Mouse (Mus musculus) midbrain, embryonic 12.5 days (tissue): ENCODE measurements around the gene Mtss1l. TPM values are rescaled to one million over a fixed set of nuclear protein-coding genes. Genes with fewer than 3 reads are reported as not detected.
"Not testable (repeated sequence)": the region's sequence is repeated elsewhere in the genome, so short reads cannot be mapped to it uniquely, and the experiment has no call there.

Experiments
- ATAC-seq: fragments of 200-750 bp; cut with Nextera tagmentation; 2 replicates; pipeline ENCODE4 v1.8.0; 2017; ENCODE audit warnings: low read depth, moderate TSS enrichment, moderate library complexity; ENCODE audit not compliant: low FRiP score
- H3K27ac ChIP-seq: fragments of 300-500 bp; sonication (generic); replicated peaks from 2 replicates; pipeline ENCODE4 v1.5.1; 2016; ENCODE audit warnings: mild to moderate bottlenecking
- H3K27me3 ChIP-seq: fragments of 300-500 bp; sonication (generic); 2 replicates; pipeline ENCODE4 v1.6.1; 2016; ENCODE audit warnings: mild to moderate bottlenecking
- H3K36me3 ChIP-seq: fragments of 300-500 bp; sonication (generic); 2 replicates; pipeline ENCODE4 v1.6.1; 2016
- H3K4me1 ChIP-seq: fragments of 300-500 bp; sonication (generic); 2 replicates; pipeline ENCODE4 v1.6.1; 2016
- H3K4me2 ChIP-seq: fragments of 300-500 bp; sonication (generic); replicated peaks from 2 replicates; pipeline ENCODE4 v1.6.1; 2016; ENCODE audit warnings: mild to moderate bottlenecking, moderate library complexity
- H3K4me3 ChIP-seq: fragments of 300-500 bp; sonication (generic); 2 replicates; pipeline ENCODE4 v1.5.1; 2016; ENCODE audit warnings: mild to moderate bottlenecking
- H3K9ac ChIP-seq: fragments of 300-500 bp; sonication (generic); replicated peaks from 2 replicates; pipeline ENCODE4 v1.6.1; 2016; ENCODE audit warnings: mild to moderate bottlenecking, moderate library complexity
- H3K9me3 ChIP-seq: fragments of 300-500 bp; sonication (generic); 2 replicates; pipeline ENCODE4 v1.6.1; 2016; ENCODE audit warnings: mild to moderate bottlenecking
- WGBS: fragments of 180-500 bp; shearing (Covaris S2); methylation state at CpG from one replicate; pipeline ENCODE4 v1.1.7; 2016; 5-methylcytosine and 5-hydroxymethylcytosine counted together
- polyA plus RNA-seq: library from polyadenylated mRNA; unstranded; fragments of >200 nt; fragmentation: Nextera tagmentation; extraction: Ambion mirVana; gene quantifications from 2 replicates; pipeline ENCODE4 v1.2.1, GENCODE M21; 2016

The Mtss1l gene
- polyA plus RNA-seq, 1 experiment from 2014 or later, result 10.5 TPM

DNA sequence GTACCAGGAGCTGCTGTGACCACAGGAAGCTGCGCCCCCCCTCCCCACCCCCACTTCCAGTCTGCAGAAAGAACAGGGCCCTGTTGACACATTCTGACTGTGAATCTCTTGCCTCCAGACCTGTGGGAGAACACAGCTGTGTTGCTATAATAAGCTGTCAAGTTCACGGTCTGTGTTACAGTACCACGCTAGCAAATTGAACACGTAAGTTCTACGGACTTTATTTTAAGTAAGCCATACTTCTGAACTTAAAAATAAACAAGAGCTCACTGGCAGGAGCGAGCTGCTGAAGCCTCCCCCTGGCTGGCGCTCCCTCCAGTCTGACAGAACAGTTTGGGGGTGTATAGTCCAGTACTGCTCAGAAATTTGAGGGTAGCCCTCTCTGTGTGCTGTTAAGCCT, 51.2 kb downstream of the Mtss1l start:
- Histone ChIP-seq H3K27me3 (no peaks in the 10 kb centered on the region), H3K4me1 (no peaks in the 10 kb centered on the region), H3K9me3 (0 out of 2 replicates have a peak, but pooled peaks cover 6% of the 10 kb centered on the region), H3K27ac (no peak overlapping the region), H3K9ac (no peak overlapping the region), H3K4me2 (no peak overlapping the region), H3K36me3 (no peaks in the 10 kb centered on the region), H3K4me3 (no peak overlapping the region)
- 79% methylated on average over 7 of the region's 7 CpGs for WGBS
- no peak for ATAC-seq

DNA sequence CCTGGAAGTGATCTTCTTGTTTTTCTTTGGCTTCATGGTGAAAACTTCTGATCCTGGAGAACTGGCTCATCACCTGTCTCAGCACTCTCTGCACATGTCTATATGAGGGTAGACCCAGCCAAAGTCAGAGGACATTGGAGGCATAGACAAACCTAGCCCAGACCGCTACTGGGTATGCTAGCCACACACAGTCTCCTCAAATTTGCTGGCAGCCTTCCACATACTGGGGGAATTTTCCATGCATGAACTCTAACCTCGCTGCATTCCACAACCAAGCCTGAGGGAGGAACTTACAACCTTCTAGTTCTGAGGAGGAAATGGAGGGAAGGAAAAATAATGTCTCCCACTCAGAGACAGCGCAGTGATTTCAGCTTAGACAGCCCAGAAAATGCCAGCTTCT, 52.8 kb downstream of the Mtss1l start:
- Histone ChIP-seq H3K4me1 (no peaks in the 10 kb centered on the region), H3K27ac (no peak overlapping the region), H3K9me3 (0 out of 2 replicates have a peak, but pooled peaks cover 6% of the 10 kb centered on the region), H3K4me2 (no peak overlapping the region), H3K9ac (no peak overlapping the region), H3K36me3 (no peaks in the 10 kb centered on the region), H3K4me3 (no peak overlapping the region), H3K27me3 (no peaks in the 10 kb centered on the region)
- ATAC-seq, result no peak
- WGBS, result 80% methylated on average over 3 of the region's 3 CpGs

DNA sequence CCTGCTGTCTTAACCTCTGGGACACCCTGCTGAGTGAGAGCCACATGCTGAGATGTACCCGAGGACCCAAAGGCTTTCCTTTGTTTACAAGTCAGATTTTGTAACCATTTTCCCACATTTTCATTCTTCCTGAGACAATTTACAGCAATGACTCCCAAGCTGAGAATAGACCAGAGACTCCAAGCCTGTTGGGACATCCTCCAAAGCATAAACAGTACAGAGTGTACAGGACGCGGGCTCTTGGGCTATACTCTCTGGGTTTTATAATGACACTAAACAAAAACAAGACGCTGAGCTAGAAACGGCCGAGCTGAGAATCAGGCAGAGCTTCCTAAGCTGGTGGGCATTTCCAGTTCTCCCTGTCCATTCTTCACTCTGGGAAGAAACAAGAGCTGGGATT, 53.4 kb downstream of the Mtss1l start:
- Histone ChIP-seq H3K27ac (no peak overlapping the region), H3K4me3 (no peak overlapping the region), H3K4me2 (no peak overlapping the region), H3K9ac (no peak overlapping the region), H3K27me3 (no peaks in the 10 kb centered on the region), H3K9me3 (0 out of 2 replicates have a peak, but pooled peaks cover 6% of the 10 kb centered on the region), H3K36me3 (no peaks in the 10 kb centered on the region), H3K4me1 (no peaks in the 10 kb centered on the region)
- WGBS, result 86% methylated on average over 6 of the region's 6 CpGs
- ATAC-seq, result no peak

DNA sequence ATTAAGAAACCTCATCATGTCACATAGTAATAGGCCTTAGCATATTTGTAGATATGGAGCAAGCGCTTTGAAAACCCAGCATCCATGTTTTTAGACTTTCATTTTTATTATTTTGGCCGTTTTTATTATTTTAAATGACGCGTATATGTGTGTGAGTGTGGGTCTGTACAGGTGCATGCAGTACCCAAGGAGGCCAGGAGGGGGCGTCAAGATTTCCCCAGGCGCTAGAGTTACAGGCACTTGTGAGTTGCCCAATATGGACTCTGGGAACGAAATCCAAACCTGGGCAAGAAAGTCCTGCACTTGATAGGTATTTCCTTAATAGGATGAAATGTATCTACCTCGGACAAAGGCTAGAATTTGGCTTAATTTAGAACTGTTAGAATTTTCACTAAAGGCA, 54.0 kb downstream of the Mtss1l start:
- WGBS, result 74% methylated on average over 8 of the region's 8 CpGs
- no peak overlapping the region for H3K4me3 ChIP-seq
- H3K4me2 ChIP-seq, result no peak overlapping the region

DNA sequence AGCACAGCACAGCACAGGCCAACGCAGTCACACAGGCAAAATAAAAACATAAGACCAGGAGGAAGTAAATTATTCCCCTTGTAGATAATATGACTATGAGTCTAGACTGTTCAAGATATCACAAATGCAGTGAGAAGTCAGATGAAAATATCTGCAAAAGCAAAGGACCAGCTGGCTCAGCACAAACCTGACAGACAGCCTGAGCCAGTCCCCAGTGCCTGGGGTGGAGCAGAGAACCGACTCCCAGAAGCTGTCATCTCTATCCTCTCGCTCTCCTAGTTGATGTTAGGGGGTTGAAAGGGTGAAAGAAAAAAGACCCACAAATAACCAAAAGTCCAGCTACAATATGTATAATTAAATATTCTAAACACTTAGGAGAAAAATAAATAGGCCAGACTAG, 54.4 kb downstream of the Mtss1l start:
- Histone ChIP-seq H3K9ac (no peak overlapping the region), H3K27ac (no peak overlapping the region), H3K4me2 (no peak overlapping the region), H3K4me1 (no peaks in the 10 kb centered on the region), H3K9me3 (0 out of 2 replicates have a peak, but pooled peaks cover 6% of the 10 kb centered on the region), H3K36me3 (no peaks in the 10 kb centered on the region), H3K27me3 (no peaks in the 10 kb centered on the region), H3K4me3 (no peak overlapping the region)
- ATAC-seq, result no peak
- WGBS, result 91% methylated on average over 3 of the region's 3 CpGs

More for the DNA sequence above, 54.0 kb downstream of the Mtss1l start:
- Histone ChIP-seq H3K27ac (no peak overlapping the region), H3K9me3 (0 out of 2 replicates have a peak, but pooled peaks cover 6% of the 10 kb centered on the region), H3K27me3 (no peaks in the 10 kb centered on the region), H3K4me1 (no peaks in the 10 kb centered on the region), H3K9ac (no peak overlapping the region), H3K36me3 (no peaks in the 10 kb centered on the region)
- no peak for ATAC-seq

DNA sequence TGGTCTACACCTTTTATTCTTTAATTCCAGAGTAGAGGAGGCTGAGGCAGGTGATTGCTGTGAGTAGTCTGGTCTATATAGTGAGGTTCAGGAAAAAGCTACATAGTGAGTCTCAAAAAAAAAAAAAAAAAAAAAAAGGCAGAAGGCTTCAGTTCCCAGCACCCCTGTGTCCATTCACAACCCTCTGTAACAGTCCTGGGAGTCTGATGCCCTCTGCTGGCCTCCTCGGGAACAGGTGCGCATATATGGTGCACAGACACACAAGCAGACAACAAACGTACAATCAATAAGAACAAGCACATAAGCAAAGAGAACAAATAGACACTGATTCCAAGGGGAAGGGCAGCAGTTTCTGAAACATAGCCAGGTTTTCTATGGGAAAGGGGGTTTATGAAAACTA, 55.1 kb downstream of the Mtss1l start:
- Histone ChIP-seq H3K36me3 (no peaks in the 10 kb centered on the region), H3K27ac (no peak overlapping the region), H3K4me2 (no peak overlapping the region), H3K4me3 (no peak overlapping the region), H3K9me3 (0 out of 2 replicates have a peak, but pooled peaks cover 6% of the 10 kb centered on the region), H3K9ac (no peak overlapping the region), H3K27me3 (no peaks in the 10 kb centered on the region), H3K4me1 (no peaks in the 10 kb centered on the region)
- WGBS, result 98% methylated on average over 3 of the region's 3 CpGs
- ATAC-seq, result no peak

DNA sequence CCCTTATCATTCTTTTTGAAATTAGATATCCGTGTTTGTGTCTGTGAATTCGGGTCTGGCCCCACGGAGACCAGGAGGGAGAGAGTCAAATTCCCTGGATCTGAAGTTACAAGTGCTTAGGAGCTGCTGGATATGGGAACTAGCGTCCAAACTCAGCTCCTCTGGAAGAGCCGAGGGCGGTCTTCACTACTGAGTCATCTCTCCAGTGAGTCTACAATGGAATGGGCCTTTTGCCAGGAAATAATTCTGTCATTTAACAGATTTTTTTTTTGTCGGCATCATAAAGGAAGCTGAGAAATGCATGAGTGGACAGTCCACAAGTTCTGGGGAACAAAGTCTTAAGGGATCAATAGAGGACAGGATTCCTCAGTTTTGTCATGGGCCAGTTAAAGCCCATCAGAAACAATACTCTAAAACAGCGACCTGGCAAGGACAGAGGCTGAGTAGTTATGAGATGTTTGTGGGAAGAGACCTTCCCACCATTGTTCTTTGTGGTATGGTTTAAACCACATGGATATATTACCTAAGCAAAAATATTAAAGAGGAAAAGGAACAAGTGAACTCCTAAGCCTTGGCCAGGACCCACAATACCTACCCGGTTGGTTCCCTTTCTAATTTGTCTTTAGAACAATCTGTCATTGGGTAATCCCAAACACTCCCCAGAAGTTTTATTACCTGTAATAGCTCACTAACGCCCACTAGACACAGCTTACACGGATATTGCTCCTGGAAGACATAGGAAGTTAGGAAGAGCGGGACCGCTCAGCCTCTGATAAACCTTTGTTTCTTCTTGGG, 58.8 kb downstream of the Mtss1l start:
- H3K4me3 ChIP-seq, result no peak overlapping the region
- no peaks in the 10 kb centered on the region for H3K27me3 ChIP-seq
- ATAC-seq, result no peak
- H3K9ac ChIP-seq, result no peak overlapping the region
- no peak overlapping the region for H3K27ac ChIP-seq
- H3K4me1 ChIP-seq, result no peaks in the 10 kb centered on the region
- H3K9me3 ChIP-seq, result 0 out of 2 replicates have a peak, but pooled peaks cover 6% of the 10 kb centered on the region
- H3K36me3 ChIP-seq, result no peaks in the 10 kb centered on the region
- H3K4me2 ChIP-seq, result no peak overlapping the region
- 84% methylated on average over 13 of the region's 13 CpGs for WGBS

DNA sequence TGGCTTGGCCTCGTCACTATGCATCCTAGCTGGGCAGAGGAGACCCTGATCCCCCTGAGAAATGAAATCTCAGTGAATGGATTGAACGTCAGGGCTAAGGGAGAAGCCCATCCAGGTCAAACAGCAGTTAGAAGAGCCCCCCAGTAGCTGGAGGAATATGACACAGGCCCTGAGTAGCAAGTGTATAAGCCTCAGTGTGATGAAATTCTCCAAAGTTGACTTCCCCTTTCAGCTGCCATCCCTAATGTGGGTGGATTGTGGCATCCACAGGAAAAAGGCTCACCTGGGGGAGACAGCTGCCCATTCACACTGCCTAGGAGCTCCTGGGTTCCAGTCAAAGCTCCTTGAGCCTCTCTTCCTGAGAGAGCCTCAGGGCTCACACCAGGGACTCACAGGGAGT, 64.1 kb downstream of the Mtss1l start:
- Histone ChIP-seq H3K27me3 (no peaks in the 10 kb centered on the region), H3K27ac (no peak overlapping the region), H3K9me3 (no peaks in the 10 kb centered on the region), H3K4me2 (no peak overlapping the region), H3K36me3 (no peaks in the 10 kb centered on the region), H3K4me3 (no peak overlapping the region), H3K4me1 (no peaks in the 10 kb centered on the region), H3K9ac (no peak overlapping the region)
- ATAC-seq, result no peak
- WGBS, result 78% methylated on average over 2 of the region's 2 CpGs

DNA sequence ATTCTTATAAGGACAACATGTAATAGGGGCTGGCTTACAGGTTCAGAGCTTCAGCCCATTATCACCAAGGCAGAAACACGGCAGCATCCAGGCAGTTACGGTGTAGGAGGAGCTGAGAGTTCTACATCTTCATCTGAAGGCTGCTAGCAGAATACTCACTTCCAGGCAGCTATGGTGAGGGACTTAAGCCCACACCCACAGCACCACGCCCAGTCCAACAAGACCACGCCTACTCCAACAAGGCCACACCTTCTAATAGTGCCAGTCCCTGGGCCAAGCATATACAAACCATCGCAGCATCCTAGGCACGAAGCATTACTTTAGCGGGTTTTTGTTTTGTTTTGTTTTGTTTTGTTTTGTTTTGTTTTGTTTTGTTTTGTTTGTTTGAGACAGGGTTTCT, 65.2 kb downstream of the Mtss1l start:
- H3K4me2 ChIP-seq, H3K9ac ChIP-seq, H3K9me3 ChIP-seq, H3K36me3 ChIP-seq, H3K27me3 ChIP-seq, ATAC-seq, H3K4me3 ChIP-seq, H3K4me1 ChIP-seq, H3K27ac ChIP-seq: not testable (repeated sequence)
- WGBS, result 79% methylated on average over 7 of the region's 7 CpGs

DNA sequence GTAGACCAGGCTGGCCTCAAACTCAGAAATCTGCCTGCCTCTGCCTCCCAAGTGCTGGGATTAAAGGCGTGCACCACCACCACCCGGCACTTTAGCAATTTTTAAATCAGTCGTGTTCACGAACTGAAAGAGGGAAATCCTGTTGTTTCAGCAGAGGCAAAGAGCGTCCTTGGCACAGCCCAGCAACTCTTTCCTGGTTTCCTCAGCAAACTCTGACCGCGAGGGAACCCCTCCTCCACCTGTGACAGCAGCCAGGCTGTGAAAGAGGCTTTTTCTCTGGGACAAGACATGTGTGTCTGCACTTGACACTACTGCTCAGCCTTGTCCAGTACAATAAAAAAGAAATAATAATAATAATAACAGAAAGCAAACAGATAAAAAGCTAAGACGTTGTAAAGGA, 65.7 kb downstream of the Mtss1l start:
- Histone ChIP-seq H3K4me2 (no peak overlapping the region), H3K4me1 (no peaks in the 10 kb centered on the region), H3K9me3 (no peaks in the 10 kb centered on the region), H3K27me3 (no peaks in the 10 kb centered on the region), H3K27ac (no peak overlapping the region), H3K4me3 (no peak overlapping the region), H3K9ac (no peak overlapping the region), H3K36me3 (no peaks in the 10 kb centered on the region)
- WGBS, result 92% methylated on average over 8 of the region's 8 CpGs
- ATAC-seq, result no peak

DNA sequence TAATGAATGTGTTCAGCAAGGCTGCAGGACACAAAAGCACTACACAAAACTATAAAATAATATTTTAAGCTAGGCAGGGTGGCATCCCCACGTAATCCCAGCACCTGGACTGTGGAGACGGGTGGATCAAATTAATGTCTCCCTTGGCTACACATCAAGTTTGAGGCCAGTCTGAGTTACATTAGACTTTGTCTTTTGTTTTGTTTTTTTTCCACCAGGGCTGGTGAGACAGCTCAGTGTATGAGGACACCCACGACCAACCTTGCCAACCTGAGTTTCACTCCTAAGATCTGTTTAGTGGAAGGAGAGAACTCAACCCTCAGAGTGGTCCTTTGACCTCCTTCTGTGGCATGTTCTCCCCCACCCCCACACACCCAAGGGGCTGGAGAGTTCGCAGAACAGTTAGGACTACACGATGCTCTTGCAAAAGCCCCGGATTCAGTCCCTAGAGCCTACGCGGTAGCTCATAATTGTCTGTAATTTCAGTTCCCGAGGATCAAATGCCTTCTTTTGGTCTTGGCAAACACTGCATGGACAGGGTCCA, 66.2 kb downstream of the Mtss1l start:
- Histone ChIP-seq H3K9ac (no peak overlapping the region), H3K36me3 (no peaks in the 10 kb centered on the region), H3K27ac (no peak overlapping the region), H3K4me1 (no peaks in the 10 kb centered on the region), H3K9me3 (no peaks in the 10 kb centered on the region), H3K4me3 (no peak overlapping the region), H3K27me3 (no peaks in the 10 kb centered on the region), H3K4me2 (no peak overlapping the region)
- 90% methylated on average over 9 of the region's 9 CpGs for WGBS
- ATAC-seq, result no peak

DNA sequence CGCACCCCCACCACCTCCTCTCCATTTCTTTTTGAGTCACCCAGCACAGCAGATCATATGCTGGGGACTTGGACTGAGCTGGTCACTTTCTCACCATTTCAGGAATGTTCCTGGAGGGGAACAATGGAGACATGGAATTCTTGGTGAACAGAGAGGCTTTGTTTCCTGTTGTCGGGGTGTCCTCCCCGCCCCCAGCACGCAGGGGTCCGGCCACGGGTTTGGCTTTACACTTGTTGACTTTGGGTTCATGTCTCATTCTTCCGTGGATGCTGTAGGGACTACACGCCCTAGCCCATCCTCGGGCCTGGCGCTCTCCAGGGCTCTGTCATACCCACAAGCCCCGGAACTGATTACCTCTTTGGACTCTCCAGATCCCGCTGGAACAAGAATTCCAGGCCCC, 67.7 kb downstream of the Mtss1l start:
- ATAC-seq, result no peak
- no peaks in the 10 kb centered on the region for H3K9me3 ChIP-seq
- H3K9ac ChIP-seq, result no peak overlapping the region
- H3K27me3 ChIP-seq, result no peaks in the 10 kb centered on the region
- H3K4me1 ChIP-seq, result no peaks in the 10 kb centered on the region
- H3K27ac ChIP-seq, result no peak overlapping the region
- no peak overlapping the region for H3K4me3 ChIP-seq
- WGBS, result 67% methylated on average over 12 of the region's 12 CpGs
- H3K36me3 ChIP-seq, result no peaks in the 10 kb centered on the region
- no peak overlapping the region for H3K4me2 ChIP-seq
